Mouse (Mus musculus) erythroblast, embryonic 14.5 days (primary cell): ENCODE results near the gene Tead3.

Source experiments
- GATA1 ChIP-seq: IDR thresholded peaks from 2 replicates; pipeline ENCODE4 v1.6.1; 2012; ENCODE audit warnings: low read length, inconsistent platforms, mixed read lengths
- TAL1 ChIP-seq: IDR thresholded peaks from 3 replicates; pipeline ENCODE4 v1.6.1; 2012; ENCODE audit warnings: low read length, inconsistent platforms, mixed read lengths

DNA sequence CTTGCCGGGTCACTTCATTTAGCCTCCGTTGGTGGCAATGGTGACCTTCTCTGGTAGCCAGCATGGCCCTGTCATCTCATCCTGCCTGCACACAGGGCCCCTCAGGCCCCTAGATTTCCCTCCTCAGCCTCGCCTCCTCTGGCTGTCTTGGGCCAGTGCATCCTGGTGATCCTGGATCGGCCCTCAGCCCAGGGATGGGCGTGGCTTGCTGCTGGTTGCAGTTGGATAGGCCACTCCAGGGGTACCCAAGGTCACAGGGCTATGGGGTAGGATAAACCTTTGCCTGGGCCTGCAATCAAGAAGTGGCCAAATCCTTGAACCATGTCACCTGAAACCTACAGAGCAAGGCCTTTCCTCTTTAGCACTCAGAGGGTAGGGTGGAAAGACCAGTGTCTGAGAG is 63.7 kb downstream of the Tead3 start:
- no peak for TF ChIP-seq GATA1
- no peak for TF ChIP-seq TAL1
